Mouse (Mus musculus) right cerebral cortex, adult 2 months (tissue): ENCODE measurements at regions not wholly inside any gene's neighbourhood (a gene's known extent, or its start where the extent isn't known, plus 50 kb on each side); places are given as distances from the start of the nearest gene placed in this dataset.
"Not testable (repeated sequence)": the region's sequence is repeated elsewhere in the genome, so short reads cannot be mapped to it uniquely, and the experiment has no call there.

Experiments
- DNase-seq, 2 experiments: peaks; one replicate each; pipeline ENCODE4 v3.0.0; 2021 to 2022; ENCODE audit warnings: low spot score in 2 of 2

GRCm38 (mm10) chr6:67954570-67954969 lies 419.0 kb upstream of the Tacstd2 start:
- not testable (repeated sequence) for DNase-seq

GRCm38 (mm10) chr6:67931499-67931898 lies 395.9 kb upstream of the Tacstd2 start:
- not testable (repeated sequence) for DNase-seq

- DNase-seq = no peak
These were observed 386.9 kb upstream of the Tacstd2 start for GRCm38 (mm10) chr6:67922537-67922936.

- peak; percentile 4 to 5 for DNase-seq
These were observed 378.3 kb upstream of the Tacstd2 start for GRCm38 (mm10) chr6:67913903-67914302.

GRCm38 (mm10) chr6:67913309-67913708 lies 377.7 kb upstream of the Tacstd2 start:
- no peak for DNase-seq

- DNase-seq = no peak
These were observed 360.9 kb upstream of the Tacstd2 start for GRCm38 (mm10) chr6:67896495-67896894.

- DNase-seq = no peak
These were observed 360.3 kb upstream of the Tacstd2 start for GRCm38 (mm10) chr6:67895858-67896257.

GRCm38 (mm10) chr6:67887586-67887985 lies 352.0 kb upstream of the Tacstd2 start:
- no peak for DNase-seq

- DNase-seq = no peak
These were observed 349.3 kb upstream of the Tacstd2 start for GRCm38 (mm10) chr6:67884893-67885292.

GRCm38 (mm10) chr6:67881476-67881875 lies 345.9 kb upstream of the Tacstd2 start:
- not testable (repeated sequence) for DNase-seq

- not testable (repeated sequence) for DNase-seq
These were observed 322.3 kb upstream of the Tacstd2 start for GRCm38 (mm10) chr6:67857945-67858344.

GRCm38 (mm10) chr6:67839486-67839885 lies 303.9 kb upstream of the Tacstd2 start:
- DNase-seq = not testable (repeated sequence)

- peak; percentile 10 to 43 for DNase-seq
These were observed 276.9 kb upstream of the Tacstd2 start for GRCm38 (mm10) chr6:67812478-67812877.

GRCm38 (mm10) chr6:67791393-67791792 lies 255.8 kb upstream of the Tacstd2 start:
- DNase-seq = no peak

GRCm38 (mm10) chr6:67790742-67791141 lies 255.1 kb upstream of the Tacstd2 start:
- DNase-seq = no peak

- no peak for DNase-seq
These were observed 251.6 kb upstream of the Tacstd2 start for GRCm38 (mm10) chr6:67787091-67787765.

GRCm38 (mm10) chr6:67778883-67779282 lies 243.3 kb upstream of the Tacstd2 start:
- no peak for DNase-seq

GRCm38 (mm10) chr6:67754102-67754501 lies 218.5 kb upstream of the Tacstd2 start:
- not testable (repeated sequence) for DNase-seq

- DNase-seq = no peak
These were observed 190.0 kb upstream of the Tacstd2 start for GRCm38 (mm10) chr6:67725611-67726010.

GRCm38 (mm10) chr6:67698952-67699351 lies 163.4 kb upstream of the Tacstd2 start:
- DNase-seq = peak; percentile 4 to 7

GRCm38 (mm10) chr6:67690997-67691396 lies 155.4 kb upstream of the Tacstd2 start:
- DNase-seq = not testable (repeated sequence)

- not testable (repeated sequence) for DNase-seq
These were observed 147.5 kb upstream of the Tacstd2 start for GRCm38 (mm10) chr6:67683105-67683504.

GRCm38 (mm10) chr6:67681641-67682040 lies 146.0 kb upstream of the Tacstd2 start:
- DNase-seq = not testable (repeated sequence)

GRCm38 (mm10) chr6:67679106-67679505 lies 143.5 kb upstream of the Tacstd2 start:
- DNase-seq = not testable (repeated sequence)
